Mouse (Mus musculus): Measurements from ENCODE around the gene Rhbdd1.

GRCm38 (mm10) chr1:82371636-82372428 lies 55.6 kb downstream of the Rhbdd1 start:
- TF ChIP-seq CTCF (IDR thresholded peaks at IDR 0.05; ENCODE audit: low read depth) (no peak), EP300 (IDR thresholded peaks at IDR 0.05; ENCODE audit: low read depth) (no peak)
